Mouse (Mus musculus) midbrain, embryonic 15.5 days (tissue): Measurements from ENCODE around the gene Creb3l2. TPM values are rescaled to one million over a fixed set of nuclear protein-coding genes. Genes with fewer than 3 reads are reported as not detected.
A peak's percentile ranks its signal among the peaks of the same experiment; 100 is the strongest.
"Not testable (repeated sequence)": the region's sequence is repeated elsewhere in the genome, so short reads cannot be mapped to it uniquely, and the experiment has no call there.

ENCODE experiments used
- ATAC-seq: fragments of 200-750 bp; cut with Nextera tagmentation; replicated peaks from 2 replicates; pipeline ENCODE4 v1.8.0; 2017; ENCODE audit warnings: moderate TSS enrichment
- H3K27ac ChIP-seq: fragments of 300-500 bp; sonication (generic); 2 replicates; pipeline ENCODE4 v1.5.1; 2015; ENCODE audit warnings: mild to moderate bottlenecking, inconsistent platforms
- H3K27me3 ChIP-seq: fragments of 300-500 bp; sonication (generic); replicated peaks from 2 replicates; pipeline ENCODE4 v1.6.1; 2015; ENCODE audit warnings: inconsistent platforms
- H3K36me3 ChIP-seq: fragments of 300-500 bp; sonication (generic); replicated peaks from 2 replicates; pipeline ENCODE4 v1.6.1; 2015; ENCODE audit warnings: inconsistent platforms
- H3K4me1 ChIP-seq: fragments of 300-500 bp; sonication (generic); 2 replicates; pipeline ENCODE4 v1.6.1; 2015; ENCODE audit warnings: inconsistent platforms
- H3K4me2 ChIP-seq: fragments of 300-500 bp; sonication (generic); 2 replicates; pipeline ENCODE4 v1.6.1; 2015; ENCODE audit warnings: inconsistent platforms, mild to moderate bottlenecking, moderate library complexity
- H3K4me3 ChIP-seq: fragments of 300-500 bp; sonication (generic); 2 replicates; pipeline ENCODE4 v1.5.1; 2015; ENCODE audit warnings: mild to moderate bottlenecking, inconsistent platforms
- H3K9ac ChIP-seq: fragments of 300-500 bp; sonication (generic); 2 replicates; pipeline ENCODE4 v1.6.1; 2015; ENCODE audit warnings: mild to moderate bottlenecking, inconsistent platforms
- H3K9me3 ChIP-seq: fragments of 300-500 bp; sonication (generic); 2 replicates; pipeline ENCODE4 v1.6.1; 2016; ENCODE audit warnings: inconsistent platforms
- WGBS: fragments of 180-500 bp; shearing (Covaris S2); methylation state at CpG from one replicate; pipeline ENCODE4 v1.1.7; 2015; ENCODE audit warnings: mixed read lengths; 5-methylcytosine and 5-hydroxymethylcytosine counted together
- polyA plus RNA-seq: library from polyadenylated mRNA; unstranded; fragments of >200 nt; fragmentation: Nextera tagmentation; extraction: Ambion mirVana; gene quantifications from 2 replicates; pipeline ENCODE4 v1.2.1, GENCODE M21; 2015

Creb3l2 gene
- polyA plus RNA-seq, 1 experiment from 2014 or later, result 3.2 TPM

DNA sequence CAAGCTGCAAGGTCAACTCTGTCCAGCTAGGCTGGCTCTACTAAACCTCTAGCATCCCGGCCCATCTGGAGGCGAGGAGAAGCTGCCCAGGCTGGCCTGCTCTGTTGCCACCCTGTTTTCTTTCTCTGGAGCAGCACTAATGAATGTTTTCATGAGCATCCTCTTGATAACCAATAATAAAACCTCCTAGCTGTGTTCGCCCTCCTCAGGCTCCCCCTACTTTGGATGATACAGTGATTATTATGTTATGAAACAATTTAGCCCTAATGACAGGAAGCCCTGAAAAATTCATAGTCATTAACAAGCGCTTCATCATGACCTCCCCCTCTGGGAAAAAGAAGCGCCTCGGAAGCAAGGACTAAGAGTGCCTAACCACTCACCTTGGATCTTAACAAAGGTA, 59.2 kb downstream of the Creb3l2 start:
- no peak overlapping the region for H3K4me2 ChIP-seq
- ATAC-seq, result no peak
- no peaks in the 10 kb centered on the region for H3K27me3 ChIP-seq
- H3K9ac ChIP-seq, result no peak overlapping the region
- H3K9me3 ChIP-seq, result no peaks in the 10 kb centered on the region
- H3K27ac ChIP-seq, result no peak overlapping the region
- 90% methylated on average over 6 of the region's 6 CpGs for WGBS
- H3K4me1 ChIP-seq, result no peaks in the 10 kb centered on the region
- no peaks in the 10 kb centered on the region for H3K36me3 ChIP-seq
- no peak overlapping the region for H3K4me3 ChIP-seq

DNA sequence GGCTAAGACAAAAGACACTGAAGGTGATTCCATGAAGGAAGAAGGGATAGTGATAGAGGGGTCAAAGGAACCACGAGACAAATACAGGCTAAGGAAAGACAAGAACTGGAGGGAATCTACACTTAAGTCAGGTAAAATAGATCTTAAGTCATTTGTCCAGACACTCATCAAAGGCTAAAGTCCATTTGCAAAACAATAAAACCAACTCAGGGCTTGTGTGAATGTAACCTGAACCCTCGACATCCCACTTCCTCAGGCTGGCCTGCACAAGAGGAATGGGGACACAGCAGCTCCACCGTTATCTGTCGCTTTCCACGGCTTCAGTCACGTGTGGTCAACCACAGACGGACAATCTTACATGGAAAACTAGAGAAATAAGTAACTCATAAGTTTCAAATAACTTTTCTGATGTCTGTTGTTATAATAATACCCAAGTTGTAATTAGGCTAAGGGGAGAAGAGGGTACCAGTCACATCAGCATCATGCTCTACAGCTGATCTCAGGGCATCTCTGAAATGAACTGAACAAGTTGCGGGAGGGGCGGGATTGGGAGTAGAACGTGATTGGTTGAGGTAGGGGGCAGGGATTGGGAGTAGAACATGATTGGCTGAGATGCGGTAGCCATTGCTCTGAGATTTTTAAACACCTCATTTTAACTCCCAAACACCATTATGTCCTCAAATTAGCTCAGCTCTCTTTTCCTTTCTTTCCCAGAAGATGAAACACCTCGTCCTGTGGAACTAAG, 63.9 kb downstream of the Creb3l2 start:
- no peaks in the 10 kb centered on the region for H3K27me3 ChIP-seq
- no peaks in the 10 kb centered on the region for H3K36me3 ChIP-seq
- no peak overlapping the region for H3K4me3 ChIP-seq
- H3K27ac ChIP-seq, result no peak overlapping the region
- H3K9me3 ChIP-seq, result no peaks in the 10 kb centered on the region
- no peak overlapping the region for H3K4me2 ChIP-seq
- ATAC-seq, result no peak
- 0 out of 2 replicates have a peak, but pooled peaks cover 4% of the 10 kb centered on the region for H3K4me1 ChIP-seq
- 87% methylated on average over 12 of the region's 12 CpGs for WGBS
- H3K9ac ChIP-seq, result no peak overlapping the region

DNA sequence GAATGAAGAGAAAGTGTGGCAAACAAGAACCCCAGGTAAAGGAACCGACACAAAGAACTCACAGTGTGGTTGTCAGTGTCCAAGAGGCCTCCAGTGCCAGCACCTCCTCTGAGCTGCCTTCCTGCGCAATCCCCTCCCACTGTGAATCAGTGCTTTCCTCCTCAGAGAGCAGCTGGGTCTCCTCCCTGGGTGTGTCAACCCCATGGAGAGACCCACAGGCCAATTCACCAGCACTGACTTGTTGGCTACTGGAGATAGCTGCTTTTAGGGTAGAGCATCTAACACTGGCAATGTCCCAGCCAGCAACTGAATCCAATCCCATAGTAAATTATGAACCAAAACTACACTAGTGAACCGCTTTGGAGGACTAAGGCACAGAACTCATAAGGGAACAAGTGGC, 64.6 kb downstream of the Creb3l2 start:
- ATAC-seq, H3K4me2 ChIP-seq, H3K27ac ChIP-seq, H3K27me3 ChIP-seq, H3K9me3 ChIP-seq, H3K36me3 ChIP-seq, H3K4me1 ChIP-seq, H3K9ac ChIP-seq, H3K4me3 ChIP-seq: not testable (repeated sequence)
- WGBS, result 78% methylated on average over 3 of the region's 3 CpGs

GRCm38 (mm10) chr6:37375452-37375851, 66.5 kb downstream of the Creb3l2 start:
- Histone ChIP-seq H3K27ac (no peak overlapping the region), H3K4me3 (no peak overlapping the region), H3K4me2 (0 out of 2 replicates have a peak overlapping the region, but pooled peaks have one; percentile 9), H3K36me3 (no peaks in the 10 kb centered on the region), H3K4me1 (0 out of 2 replicates have a peak, but pooled peaks cover 4% of the 10 kb centered on the region), H3K9ac (no peak overlapping the region), H3K9me3 (no peaks in the 10 kb centered on the region), H3K27me3 (no peaks in the 10 kb centered on the region)
- WGBS, result 41% methylated on average over 10 of the region's 10 CpGs
- ATAC-seq, result no peak

GRCm38 (mm10) chr6:37371341-37371740, 70.6 kb downstream of the Creb3l2 start:
- Histone ChIP-seq H3K9me3 (no peaks in the 10 kb centered on the region), H3K4me2 (no peak overlapping the region), H3K27ac (no peak overlapping the region), H3K4me3 (no peak overlapping the region), H3K4me1 (0 out of 2 replicates have a peak, but pooled peaks cover 4% of the 10 kb centered on the region), H3K27me3 (no peaks in the 10 kb centered on the region), H3K36me3 (no peaks in the 10 kb centered on the region), H3K9ac (no peak overlapping the region)
- no peak for ATAC-seq
- 77% methylated on average over 7 of the region's 7 CpGs for WGBS

GRCm38 (mm10) chr6:37370566-37370965, 71.4 kb downstream of the Creb3l2 start:
- no peaks in the 10 kb centered on the region for H3K27me3 ChIP-seq
- no peak overlapping the region for H3K27ac ChIP-seq
- H3K9me3 ChIP-seq, result no peaks in the 10 kb centered on the region
- H3K4me1 ChIP-seq, result 0 out of 2 replicates have a peak, but pooled peaks cover 2% of the 10 kb centered on the region
- H3K4me3 ChIP-seq, result no peak overlapping the region
- no peak for ATAC-seq
- H3K9ac ChIP-seq, result no peak overlapping the region
- no peak overlapping the region for H3K4me2 ChIP-seq
- 87% methylated on average over 12 of the region's 12 CpGs for WGBS
- no peaks in the 10 kb centered on the region for H3K36me3 ChIP-seq

DNA sequence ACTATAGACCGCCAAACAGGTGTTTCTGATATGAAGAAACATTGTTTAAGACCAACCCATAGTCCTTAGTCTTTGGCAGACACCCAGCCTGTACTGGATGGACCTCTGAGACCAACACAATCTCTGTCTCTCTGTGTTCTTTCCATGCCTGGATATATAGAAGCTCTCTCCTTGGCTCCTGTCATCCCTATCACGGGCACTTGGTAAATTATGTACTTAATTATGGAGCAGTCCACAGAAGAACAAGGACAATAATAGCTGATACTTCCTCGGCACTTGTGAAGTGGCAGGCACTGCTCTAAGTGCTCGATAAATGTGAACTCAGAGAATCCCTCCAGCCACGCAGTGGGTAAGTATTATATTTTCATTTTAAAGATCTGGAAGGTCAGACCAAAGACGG, 72.2 kb downstream of the Creb3l2 start:
- no peak overlapping the region for H3K4me2 ChIP-seq
- H3K4me3 ChIP-seq, result no peak overlapping the region
- no peaks in the 10 kb centered on the region for H3K4me1 ChIP-seq
- H3K9ac ChIP-seq, result no peak overlapping the region
- no peaks in the 10 kb centered on the region for H3K27me3 ChIP-seq
- no peak for ATAC-seq
- no peak overlapping the region for H3K27ac ChIP-seq
- H3K9me3 ChIP-seq, result no peaks in the 10 kb centered on the region
- H3K36me3 ChIP-seq, result no peaks in the 10 kb centered on the region
- whole genome bisulfite sequencing, result 87% methylated on average over 6 of the region's 6 CpGs

GRCm38 (mm10) chr6:37368281-37368680, 73.7 kb downstream of the Creb3l2 start:
- no peaks in the 10 kb centered on the region for H3K9me3 ChIP-seq

DNA sequence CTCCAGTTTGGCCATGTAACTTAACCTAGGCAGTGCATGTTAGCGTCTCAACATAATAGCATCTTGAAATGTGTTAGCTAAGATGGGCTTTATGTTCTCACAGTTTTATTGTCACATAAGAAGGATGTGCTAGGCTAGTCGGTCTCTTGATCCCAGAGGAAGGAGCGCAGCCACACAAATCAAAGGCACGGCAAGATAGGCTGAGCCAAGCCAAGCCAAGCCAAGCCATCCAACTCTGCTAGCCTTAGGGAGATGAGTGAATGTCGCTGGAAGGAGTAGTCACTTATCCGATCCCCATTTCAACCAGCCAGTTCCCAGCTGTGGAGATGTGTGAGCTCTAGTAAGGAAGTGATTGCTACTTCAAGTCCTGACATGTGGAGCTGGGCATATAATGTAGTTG, 75.0 kb downstream of the Creb3l2 start:
- H3K4me3 ChIP-seq, result no peak overlapping the region
- no peaks in the 10 kb centered on the region for H3K4me1 ChIP-seq
- no peak overlapping the region for H3K9ac ChIP-seq
- no peaks in the 10 kb centered on the region for H3K36me3 ChIP-seq
- 95% methylated on average over 6 of the region's 6 CpGs for WGBS
- H3K4me2 ChIP-seq, result no peak overlapping the region
- ATAC-seq, result no peak
- H3K27ac ChIP-seq, result no peak overlapping the region
- H3K9me3 ChIP-seq, result no peaks in the 10 kb centered on the region
- H3K27me3 ChIP-seq, result no peaks in the 10 kb centered on the region

More at GRCm38 (mm10) chr6:37368281-37368680, 73.7 kb downstream of the Creb3l2 start:
- Histone ChIP-seq H3K27me3 (no peaks in the 10 kb centered on the region), H3K4me2 (no peak overlapping the region), H3K4me1 (no peaks in the 10 kb centered on the region), H3K9ac (no peak overlapping the region), H3K4me3 (no peak overlapping the region), H3K27ac (no peak overlapping the region), H3K36me3 (no peaks in the 10 kb centered on the region)
- no peak for ATAC-seq
- WGBS, result 82% methylated on average over 13 of the region's 13 CpGs

DNA sequence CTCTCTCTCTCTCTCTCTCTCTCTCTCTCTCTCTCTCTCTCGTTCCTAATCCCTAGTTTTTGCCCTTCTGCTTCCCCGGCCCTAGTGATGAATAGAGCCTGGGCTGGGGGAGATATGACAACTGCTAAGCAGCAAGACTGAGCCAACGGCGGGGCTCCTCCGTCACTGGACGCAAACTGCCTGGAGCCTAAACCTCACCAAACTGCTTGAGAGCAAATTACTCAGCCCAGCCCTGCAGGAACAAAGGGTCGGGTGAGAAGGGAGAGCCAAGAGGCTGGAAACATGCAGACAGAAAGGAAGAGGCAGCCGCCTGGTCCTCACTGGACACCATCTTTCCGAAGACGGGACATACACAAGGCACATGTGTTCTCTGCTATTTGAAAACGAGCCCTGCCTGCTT, 76.8 kb downstream of the Creb3l2 start:
- Histone ChIP-seq H3K27me3 (no peaks in the 10 kb centered on the region), H3K4me1 (peaks cover 5% of the 10 kb centered on the region; the same call in 1 of the 2 replicates), H3K27ac (no peak overlapping the region), H3K4me2 (no peak overlapping the region), H3K36me3 (no peaks in the 10 kb centered on the region), H3K9ac (no peak overlapping the region), H3K4me3 (no peak overlapping the region), H3K9me3 (no peaks in the 10 kb centered on the region)
- ATAC-seq, result no peak
- WGBS, result 58% methylated on average over 11 of the region's 11 CpGs

DNA sequence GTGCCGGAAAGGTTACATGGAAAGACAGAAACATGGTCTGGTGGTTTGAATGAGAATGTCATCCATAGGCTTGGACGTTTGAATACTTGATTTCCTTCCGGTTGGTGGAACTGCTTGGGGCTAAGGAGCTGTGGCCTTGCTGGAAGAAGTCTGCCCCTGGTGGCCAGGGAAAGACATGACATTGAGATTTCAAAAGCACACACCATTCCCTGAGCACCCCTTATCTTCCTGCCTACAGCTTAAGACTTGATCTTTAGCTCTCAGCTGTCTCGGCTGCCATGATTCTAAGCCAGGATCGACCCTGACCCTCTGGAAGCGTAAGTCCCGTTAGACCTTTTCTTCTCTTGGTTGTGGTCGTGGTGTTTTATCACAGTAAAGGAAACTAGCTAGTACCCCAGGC, 77.6 kb downstream of the Creb3l2 start:
- WGBS, result 94% methylated on average over 8 of the region's 8 CpGs
- H3K27ac ChIP-seq, result no peak overlapping the region
- H3K36me3 ChIP-seq, result no peaks in the 10 kb centered on the region
- H3K27me3 ChIP-seq, result no peaks in the 10 kb centered on the region
- no peak overlapping the region for H3K9ac ChIP-seq
- ATAC-seq, result no peak
- H3K4me1 ChIP-seq, result peaks cover 5% of the 10 kb centered on the region; the same call in 1 of the 2 replicates
- H3K4me3 ChIP-seq, result no peak overlapping the region
- no peak overlapping the region for H3K4me2 ChIP-seq
- H3K9me3 ChIP-seq, result no peaks in the 10 kb centered on the region

- WGBS, result 13% methylated on average over 11 of the region's 11 CpGs
Measured at GRCm38 (mm10) chr6:37360813-37361385, 81.0 kb downstream of the Creb3l2 start.

More at GRCm38 (mm10) chr6:37360813-37361385, 81.0 kb downstream of the Creb3l2 start:
- no peaks in the 10 kb centered on the region for H3K27me3 ChIP-seq
- H3K4me3 ChIP-seq, result no peak overlapping the region
- H3K9me3 ChIP-seq, result no peaks in the 10 kb centered on the region
- H3K27ac ChIP-seq, result peak overlapping the region; percentile 4; the same call in 1 of the 2 replicates
- H3K9ac ChIP-seq, result no peak overlapping the region
- H3K36me3 ChIP-seq, result no peaks in the 10 kb centered on the region
- peak; percentile 48; the same call in 1 of the 2 replicates for ATAC-seq
- H3K4me1 ChIP-seq, result peaks cover 12% of the 10 kb centered on the region; the same call in 1 of the 2 replicates
- no peak overlapping the region for H3K4me2 ChIP-seq
